Mouse (Mus musculus): ENCODE results near the gene Cysrt1.

Cysrt1 gene

DNA sequence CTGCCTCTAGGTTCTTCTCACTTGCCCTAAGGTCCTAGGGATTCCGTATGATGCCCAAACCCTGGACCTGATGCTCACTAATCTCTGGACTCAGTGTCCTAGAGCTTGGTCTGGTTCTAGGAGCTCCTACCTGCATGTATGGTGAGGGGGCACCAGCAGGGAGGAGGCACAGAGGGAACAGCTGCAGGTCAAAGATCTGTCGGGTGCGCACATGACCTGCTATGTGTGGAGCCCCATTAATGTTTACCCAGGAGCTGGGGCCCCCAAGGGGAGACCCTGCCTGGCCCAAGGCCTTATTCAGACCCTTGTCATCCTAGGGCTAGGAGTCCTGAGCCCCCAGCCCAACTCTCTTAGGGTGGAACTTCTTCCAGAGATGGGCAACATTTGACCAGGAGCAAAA, 8.2 kb downstream of the Cysrt1 start, which contains the start of gene Slc34a3:
Gene Slc34a3 (minus strand): TSS at position 315 of the 400 bp plus-strand sequence.
- peak; percentile 67 for DNase-seq

DNA sequence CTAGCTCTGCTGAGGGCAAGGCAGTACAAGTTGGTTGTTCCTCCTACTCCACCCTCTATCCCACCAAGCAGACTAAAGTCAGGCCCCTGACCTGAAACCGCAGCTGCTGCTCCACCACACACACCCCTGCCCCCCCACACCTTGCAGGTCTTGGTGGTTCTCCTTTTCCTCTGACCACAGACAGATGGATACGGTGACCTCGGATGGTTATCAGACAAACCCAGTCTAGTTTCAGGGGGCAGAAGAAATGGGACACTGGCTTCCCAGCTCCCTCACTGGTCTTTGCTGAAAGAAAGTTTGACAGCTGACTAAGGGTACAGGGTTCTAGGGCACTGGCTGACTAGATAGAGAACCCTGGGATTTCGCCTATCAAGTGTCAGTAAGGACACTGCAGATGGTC, 8.8 kb downstream of the Cysrt1 start:
- DNase-seq = no peak

GRCm38 (mm10) chr2:25231038-25231437, 11.2 kb downstream of the Cysrt1 start:
- no peak for DNase-seq

GRCm38 (mm10) chr2:25230581-25230980, 11.7 kb downstream of the Cysrt1 start:
- DNase-seq = no peak

DNA sequence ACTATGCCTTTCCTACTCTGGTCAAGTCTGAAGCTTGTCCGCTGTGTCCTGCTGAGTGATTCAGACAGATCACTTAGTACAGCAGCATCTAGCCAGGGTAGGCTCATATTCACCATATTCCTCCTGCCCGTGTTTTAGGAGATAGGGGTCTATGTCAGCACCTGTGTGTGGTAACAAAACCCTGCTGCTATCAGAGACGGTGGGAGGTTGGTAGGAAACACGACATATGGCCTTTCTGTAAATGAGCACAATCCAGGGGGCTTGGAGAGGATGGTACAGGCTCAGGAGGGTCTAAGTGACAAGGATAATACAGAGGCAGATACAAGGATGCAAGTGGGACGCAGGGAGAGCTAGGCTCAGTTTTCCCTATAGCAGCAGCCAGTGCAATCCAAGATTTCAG, 12.7 kb downstream of the Cysrt1 start:
- DNase-seq = no peak

- DNase-seq = no peak
Measured at GRCm38 (mm10) chr2:25228995-25229530, 13.2 kb downstream of the Cysrt1 start.

- DNase-seq = peak; percentile 94
Measured at GRCm38 (mm10) chr2:25228431-25228889, 13.8 kb downstream of the Cysrt1 start.

DNA sequence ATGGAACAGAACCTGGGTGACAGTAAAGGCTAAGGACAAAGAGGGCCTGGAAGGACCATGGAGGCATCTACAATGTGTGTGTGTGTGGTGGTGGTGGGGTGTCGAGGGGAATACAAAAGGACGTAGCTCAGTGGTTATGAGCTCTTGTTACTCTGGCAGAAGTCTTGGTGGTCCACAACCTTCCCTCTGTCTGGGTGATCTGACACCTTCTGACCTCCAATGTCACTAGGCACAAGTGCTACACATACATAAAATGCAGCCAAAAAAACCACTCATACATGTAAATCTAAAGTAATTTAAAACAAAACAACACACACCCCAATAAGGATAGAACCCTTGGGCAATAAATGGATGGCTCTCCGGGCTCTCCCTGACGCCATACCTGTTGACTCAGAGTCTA, 14.8 kb downstream of the Cysrt1 start:
- no peak for DNase-seq

- DNase-seq = no peak
Measured at GRCm38 (mm10) chr2:25226864-25227263, 15.4 kb downstream of the Cysrt1 start.

DNA sequence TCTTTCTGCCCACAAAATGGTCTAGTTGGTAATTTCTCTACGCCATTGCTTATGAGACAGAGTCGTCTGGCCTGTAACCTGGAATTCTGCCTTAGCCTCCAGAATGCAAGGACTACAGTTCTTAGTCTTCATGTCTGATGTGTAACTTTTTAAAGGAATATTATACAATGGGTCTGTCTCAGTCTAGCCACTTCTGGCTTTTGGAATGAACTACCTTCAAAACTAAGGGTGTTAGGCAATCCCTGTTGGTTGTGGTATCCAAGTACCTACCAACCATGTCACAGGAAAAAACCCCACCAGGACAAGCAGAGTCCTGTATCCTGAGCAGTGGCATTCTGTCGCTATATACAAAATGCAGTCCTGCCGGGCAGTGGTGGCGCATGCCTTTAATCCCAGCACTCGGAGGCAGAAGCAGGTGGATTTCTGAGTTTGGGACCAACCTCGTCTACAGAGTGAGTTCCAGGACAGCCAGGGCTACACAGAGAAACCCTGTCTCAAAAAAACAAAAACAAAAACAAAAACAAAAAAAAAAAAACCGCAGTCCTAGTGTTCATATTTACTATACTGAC, 16.4 kb downstream of the Cysrt1 start:
- no peak for DNase-seq

GRCm38 (mm10) chr2:25224766-25225752, 17.2 kb downstream of the Cysrt1 start:
- DNase-seq = peak; percentile 99

- no peak for DNase-seq
Measured at GRCm38 (mm10) chr2:25224492-25224765, 17.8 kb downstream of the Cysrt1 start, which contains the start of gene Tubb4b. Gene Tubb4b, minus strand, starts transcription at chr2:25224702.

GRCm38 (mm10) chr2:25223681-25224491, 18.4 kb downstream of the Cysrt1 start:
- peak; percentile 86 for DNase-seq

DNA sequence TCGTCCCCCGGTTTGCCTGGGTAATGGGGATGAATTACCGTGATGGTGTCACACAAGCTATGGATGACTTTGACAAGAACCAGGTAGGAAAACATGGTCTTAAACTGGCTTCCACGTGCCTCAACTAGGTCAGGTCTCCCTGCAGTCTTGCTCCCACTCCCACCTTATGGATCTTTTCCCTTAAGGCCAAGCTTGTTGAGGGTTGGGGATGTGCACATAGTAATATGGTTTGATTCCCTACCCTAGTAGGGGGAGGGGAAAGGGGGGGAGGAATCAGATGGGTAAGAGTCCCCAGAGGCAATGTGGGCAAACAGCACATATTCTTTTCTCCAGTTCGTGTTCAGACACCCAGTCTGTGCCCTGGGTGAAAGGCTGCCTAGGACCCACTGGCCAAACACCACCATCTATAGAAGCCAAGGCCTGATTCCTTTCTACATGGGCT, 20.9 kb downstream of the Cysrt1 start:
- no peak for DNase-seq

DNA sequence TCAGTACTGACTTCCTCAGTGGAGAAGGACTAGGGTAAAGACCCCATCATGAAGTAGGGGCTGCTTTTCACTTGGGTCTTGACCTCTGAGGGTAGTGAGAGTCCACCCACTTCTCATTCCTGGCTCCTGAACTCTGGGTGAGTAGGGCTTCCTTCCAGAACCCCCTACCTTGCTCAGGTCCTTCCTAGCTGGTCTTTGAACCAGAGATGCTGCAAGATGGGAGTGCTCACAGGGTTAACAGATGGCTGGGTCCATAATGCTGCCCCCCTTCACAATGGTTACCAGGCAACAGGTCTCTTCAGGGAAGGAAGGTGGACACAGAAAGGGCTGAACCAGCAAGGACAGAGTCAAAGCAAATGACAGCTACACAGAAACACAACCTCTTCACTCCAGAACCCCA, 23.8 kb downstream of the Cysrt1 start, which contains the start of gene Fam166a:
Gene Fam166a (plus strand): TSS at position 301 of the 400 bp plus-strand sequence.
- no peak for DNase-seq

DNA sequence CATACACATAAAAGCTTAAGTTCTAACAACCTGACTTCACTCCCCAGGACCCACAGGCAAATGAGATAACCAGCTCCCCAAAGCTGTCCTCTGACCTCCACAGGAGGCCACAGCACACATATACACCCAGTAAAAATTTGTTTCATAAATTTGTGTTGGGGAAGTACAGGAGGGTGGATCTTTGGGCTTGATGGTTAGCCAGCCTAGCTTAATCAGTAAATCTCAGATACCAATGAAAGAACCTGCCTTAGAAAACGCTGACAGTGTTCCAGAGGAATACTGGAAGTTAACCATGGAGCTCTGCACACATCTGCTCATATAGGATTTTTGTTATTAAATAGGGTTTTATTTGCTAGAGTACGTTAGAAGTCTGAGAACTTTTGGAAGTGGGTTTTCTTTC, 24.6 kb downstream of the Cysrt1 start:
- DNase-seq = no peak

DNA sequence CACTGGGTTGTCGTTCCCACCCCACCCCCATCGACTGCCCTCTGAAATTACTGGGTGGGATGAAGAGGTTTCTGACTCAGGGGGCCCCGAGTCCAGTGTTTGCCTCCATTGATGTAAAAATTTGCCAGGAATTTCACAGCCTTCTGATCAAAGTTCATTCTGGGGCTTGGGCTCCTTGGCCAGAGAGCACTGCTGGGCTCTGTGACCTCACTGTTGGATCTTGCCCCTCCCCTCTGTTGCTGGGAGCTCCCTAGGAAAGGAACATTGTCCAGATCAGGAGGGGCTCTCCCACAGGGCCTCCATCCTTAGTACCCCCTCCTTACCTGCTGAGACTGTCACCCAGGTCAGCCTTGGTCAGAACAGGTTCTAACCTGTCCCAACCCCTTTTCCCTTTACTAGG, 27.8 kb downstream of the Cysrt1 start, which contains the start of gene Stpg3:
Gene Stpg3 (minus strand): TSS at position 194 of the 400 bp plus-strand sequence.
- peak; percentile 69 for DNase-seq

GRCm38 (mm10) chr2:25213266-25213865, 28.9 kb downstream of the Cysrt1 start:
- no peak for DNase-seq

GRCm38 (mm10) chr2:25211121-25211670, 31.1 kb downstream of the Cysrt1 start, which contains the start of gene Nelfb:
Gene Nelfb, minus strand, starts transcription at chr2:25211489.
- peak; percentile 94 for DNase-seq

GRCm38 (mm10) chr2:25210686-25211085, 31.6 kb downstream of the Cysrt1 start:
- no peak for DNase-seq

DNA sequence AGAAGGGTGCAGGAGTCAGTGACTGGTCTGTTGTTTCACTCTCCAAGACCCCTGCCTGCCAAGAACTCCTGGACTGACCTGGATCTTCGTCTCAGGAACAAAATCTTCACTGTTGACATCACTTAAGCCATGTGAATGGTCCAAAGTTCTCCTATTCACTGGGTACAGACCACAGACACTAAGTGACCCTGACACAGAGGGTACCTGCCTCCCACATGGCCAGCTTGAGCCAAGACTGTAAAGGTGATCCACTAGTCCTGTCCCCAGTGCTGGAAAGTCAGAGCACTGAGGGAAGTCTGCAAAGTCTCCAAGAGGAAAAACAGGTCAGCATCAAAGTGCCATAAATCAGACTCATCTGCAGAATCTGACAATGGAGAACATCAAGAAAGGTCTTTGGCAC, 34.7 kb downstream of the Cysrt1 start:
- DNase-seq = no peak

Measured in kidney, postnatal 14 days (tissue).